Mouse (Mus musculus) kidney, embryonic 14.5 days (tissue): ENCODE measurements around the gene Ccdc38. TPM values are rescaled to one million over a fixed set of nuclear protein-coding genes. Genes with fewer than 3 reads are reported as not detected.

ENCODE experiments used
- ATAC-seq: fragments of 200-750 bp; cut with Nextera tagmentation; 2 replicates; pipeline ENCODE4 v1.8.0; 2017; ENCODE audit warnings: moderate number of reproducible peaks, mild to moderate bottlenecking, moderate TSS enrichment, moderate library complexity; ENCODE audit not compliant: low FRiP score, low TSS enrichment
- H3K27ac ChIP-seq: fragments of 300-500 bp; sonication (generic); 2 replicates; pipeline ENCODE4 v1.5.1; 2014; ENCODE audit warnings: low read depth, mild to moderate bottlenecking, low read length, moderate library complexity, mixed read lengths
- H3K27me3 ChIP-seq: fragments of 300-500 bp; sonication (generic); 2 replicates; pipeline ENCODE4 v1.6.1; 2014; ENCODE audit warnings: mild to moderate bottlenecking, low read length; ENCODE audit not compliant: control insufficient read depth, insufficient read depth
- H3K36me3 ChIP-seq: fragments of 300-500 bp; sonication (generic); 2 replicates; pipeline ENCODE4 v1.6.1; 2014; ENCODE audit warnings: low read length, mixed read lengths; ENCODE audit not compliant: control insufficient read depth, insufficient read depth
- H3K4me1 ChIP-seq: fragments of 300-500 bp; sonication (generic); 2 replicates; pipeline ENCODE4 v1.6.1; 2014; ENCODE audit warnings: low read length, mixed read lengths; ENCODE audit not compliant: control insufficient read depth, insufficient read depth
- H3K4me2 ChIP-seq: fragments of 300-500 bp; sonication (generic); replicated peaks from 2 replicates; pipeline ENCODE4 v1.6.1; 2014; ENCODE audit warnings: low read depth, mild to moderate bottlenecking, low read length
- H3K4me3 ChIP-seq: fragments of 300-500 bp; sonication (generic); 2 replicates; pipeline ENCODE4 v1.5.1; 2014; ENCODE audit warnings: mild to moderate bottlenecking, low read length
- H3K9ac ChIP-seq: fragments of 300-500 bp; sonication (generic); 2 replicates; pipeline ENCODE4 v1.6.1; 2014; ENCODE audit warnings: low read depth, mild to moderate bottlenecking, low read length, moderate library complexity
- H3K9me3 ChIP-seq: fragments of 300-500 bp; sonication (generic); 2 replicates; pipeline ENCODE4 v1.6.1; 2016; ENCODE audit warnings: low read length; ENCODE audit not compliant: control insufficient read depth
- WGBS: fragments of 180-500 bp; shearing (Covaris S2); extraction: QIAGEN DNeasy Blood & Tissue Kit; methylation state at CpG from one replicate; pipeline ENCODE4 v1.1.7; 2014; 5-methylcytosine and 5-hydroxymethylcytosine counted together
- polyA plus RNA-seq: library from polyadenylated mRNA; unstranded; fragments of >200 nt; fragmentation: Nextera tagmentation; extraction: Ambion mirVana; gene quantifications from 2 replicates; pipeline ENCODE4 v1.2.1, GENCODE M21; 2014

The Ccdc38 gene
- polyA plus RNA-seq, 1 experiment from 2014 or later, result 0.28 TPM

GRCm38 (mm10) chr10:93609236-93609635 lies 68.8 kb downstream of the Ccdc38 start:
- no peaks in the 10 kb centered on the region; the same call in none of the 2 replicates for H3K9me3 ChIP-seq
- no peaks in the 10 kb centered on the region for H3K27me3 ChIP-seq
- WGBS, result 95% methylated on average over 7 of the region's 7 CpGs
- H3K27ac ChIP-seq, result no peak overlapping the region
- H3K36me3 ChIP-seq, result no peaks in the 10 kb centered on the region
- H3K4me1 ChIP-seq, result no peaks in the 10 kb centered on the region
- no peak overlapping the region for H3K4me3 ChIP-seq
- no peak overlapping the region for H3K9ac ChIP-seq
- H3K4me2 ChIP-seq, result no peak overlapping the region
- ATAC-seq, result no peak

DNA sequence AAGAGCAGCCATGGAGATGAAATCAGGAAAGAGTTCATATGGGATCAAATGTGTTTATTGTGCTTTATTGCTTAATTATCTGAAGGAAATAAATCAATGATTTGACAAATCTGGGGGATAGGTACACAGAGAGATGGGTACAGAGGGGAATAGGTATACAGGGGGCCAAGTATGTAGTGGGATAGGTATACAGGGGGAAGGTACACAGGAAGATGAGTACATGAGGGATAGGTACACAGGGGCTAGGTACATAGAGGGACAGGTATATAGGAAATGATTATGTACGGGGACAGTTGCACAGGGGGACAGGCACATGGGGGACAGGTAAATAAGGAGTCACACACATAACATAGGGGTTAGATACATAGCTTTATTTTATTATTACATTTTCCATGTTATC lies 70.5 kb downstream of the Ccdc38 start:
- H3K27me3 ChIP-seq, result no peaks in the 10 kb centered on the region
- ATAC-seq, result no peak; the same call in 1 of the 2 replicates

GRCm38 (mm10) chr10:93611419-93612007 lies 71.1 kb downstream of the Ccdc38 start:
- Histone ChIP-seq H3K4me3 (no peak overlapping the region), H3K27me3 (no peaks in the 10 kb centered on the region), H3K9me3 (no peaks in the 10 kb centered on the region; the same call in none of the 2 replicates), H3K36me3 (no peaks in the 10 kb centered on the region), H3K27ac (no peak overlapping the region), H3K4me2 (no peak overlapping the region), H3K4me1 (no peaks in the 10 kb centered on the region), H3K9ac (no peak overlapping the region)
- WGBS, result 50% methylated on average over 18 of the region's 18 CpGs
- no peak for ATAC-seq

More for the DNA sequence above, 70.5 kb downstream of the Ccdc38 start:
- Histone ChIP-seq H3K4me2 (no peak overlapping the region), H3K36me3 (no peaks in the 10 kb centered on the region), H3K4me3 (no peak overlapping the region), H3K9ac (no peak overlapping the region), H3K27ac (no peak overlapping the region), H3K4me1 (no peaks in the 10 kb centered on the region), H3K9me3 (no peaks in the 10 kb centered on the region; the same call in none of the 2 replicates)
- 93% methylated on average over 1 of the region's 1 CpGs for WGBS

DNA sequence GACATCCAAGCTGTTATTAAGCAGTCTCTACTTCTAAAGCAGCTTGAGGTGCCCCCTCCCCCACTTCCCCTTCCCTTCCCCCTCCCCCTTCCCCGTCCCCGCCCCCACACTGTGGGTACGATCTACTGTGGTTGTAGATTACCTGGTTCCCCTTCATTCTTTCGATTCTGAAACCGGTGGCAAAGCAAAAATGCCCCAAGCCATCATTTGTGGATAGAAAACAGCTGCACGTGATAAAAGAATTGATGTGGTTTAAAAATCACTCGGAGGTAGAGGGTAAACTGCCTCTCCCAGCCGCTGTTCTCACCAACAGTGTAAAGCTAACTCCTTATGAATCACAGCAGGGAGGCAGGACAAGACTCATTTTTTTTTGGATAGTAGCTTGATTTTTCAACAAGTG lies 74.4 kb downstream of the Ccdc38 start:
- Histone ChIP-seq H3K9me3 (no peaks in the 10 kb centered on the region; the same call in 1 of the 2 replicates), H3K9ac (no peak overlapping the region), H3K27me3 (no peaks in the 10 kb centered on the region), H3K4me3 (no peak overlapping the region), H3K36me3 (no peaks in the 10 kb centered on the region), H3K27ac (no peak overlapping the region), H3K4me1 (no peaks in the 10 kb centered on the region), H3K4me2 (no peak overlapping the region)
- no peak for ATAC-seq
- 74% methylated on average over 8 of the region's 8 CpGs for WGBS

- ATAC-seq, result no peak
- no peaks in the 10 kb centered on the region for H3K9me3 ChIP-seq
- WGBS, result 73% methylated on average over 7 of the region's 7 CpGs
Observed at GRCm38 (mm10) chr10:93620438-93621179, 80.2 kb downstream of the Ccdc38 start.

GRCm38 (mm10) chr10:93623725-93624124 lies 83.3 kb downstream of the Ccdc38 start:
- H3K27ac ChIP-seq, result no peak overlapping the region
- no peak overlapping the region for H3K4me3 ChIP-seq
- H3K4me2 ChIP-seq, result 0 out of 2 replicates have a peak overlapping the region, but pooled peaks have one; percentile 21
- no peaks in the 10 kb centered on the region for H3K9me3 ChIP-seq
- H3K36me3 ChIP-seq, result no peaks in the 10 kb centered on the region
- 0 out of 2 replicates have a peak, but pooled peaks cover 7% of the 10 kb centered on the region for H3K4me1 ChIP-seq
- peak; percentile 79; the same call in 1 of the 2 replicates for ATAC-seq
- no peaks in the 10 kb centered on the region for H3K27me3 ChIP-seq
- H3K9ac ChIP-seq, result no peak overlapping the region
- WGBS, result 7% methylated on average over 9 of the region's 9 CpGs

More at GRCm38 (mm10) chr10:93620438-93621179, 80.2 kb downstream of the Ccdc38 start:
- no peak overlapping the region for H3K9ac ChIP-seq
- no peak overlapping the region for H3K4me3 ChIP-seq
- H3K36me3 ChIP-seq, result no peaks in the 10 kb centered on the region
- H3K4me2 ChIP-seq, result no peak overlapping the region
- H3K27ac ChIP-seq, result no peak overlapping the region
- H3K4me1 ChIP-seq, result 0 out of 2 replicates have a peak, but pooled peaks cover 7% of the 10 kb centered on the region
- H3K27me3 ChIP-seq, result no peaks in the 10 kb centered on the region

DNA sequence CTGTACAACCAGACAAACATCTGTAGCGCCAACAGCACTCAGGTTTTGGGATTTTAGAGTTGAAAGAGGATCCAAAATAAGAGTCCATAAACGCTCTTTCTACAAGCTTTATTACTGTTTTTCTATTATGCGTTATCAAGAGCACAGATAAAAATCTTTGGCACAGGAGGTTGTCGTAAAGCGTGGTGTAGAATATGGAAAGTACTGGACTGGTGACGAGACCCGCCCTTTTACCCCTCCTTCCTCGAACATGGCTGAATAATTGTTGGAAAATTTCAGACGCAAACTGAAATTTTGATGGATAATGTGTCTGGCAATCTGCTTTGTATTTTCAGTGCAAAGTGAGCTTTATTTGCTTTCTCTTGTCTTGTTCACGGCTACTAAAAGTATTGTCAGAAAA lies 83.7 kb downstream of the Ccdc38 start:
- no peak for ATAC-seq
- 59% methylated on average over 10 of the region's 10 CpGs for WGBS
- Histone ChIP-seq H3K4me3 (no peak overlapping the region), H3K4me2 (0 out of 2 replicates have a peak overlapping the region, but pooled peaks have one; percentile 21), H3K9ac (no peak overlapping the region), H3K27ac (no peak overlapping the region), H3K9me3 (no peaks in the 10 kb centered on the region), H3K27me3 (no peaks in the 10 kb centered on the region), H3K4me1 (0 out of 2 replicates have a peak, but pooled peaks cover 7% of the 10 kb centered on the region), H3K36me3 (no peaks in the 10 kb centered on the region)

GRCm38 (mm10) chr10:93630310-93630709 lies 89.9 kb downstream of the Ccdc38 start:
- Histone ChIP-seq H3K4me1 (no peaks in the 10 kb centered on the region), H3K9ac (no peak overlapping the region), H3K36me3 (no peaks in the 10 kb centered on the region), H3K9me3 (no peaks in the 10 kb centered on the region), H3K27ac (no peak overlapping the region), H3K27me3 (no peaks in the 10 kb centered on the region), H3K4me3 (no peak overlapping the region), H3K4me2 (no peak overlapping the region)
- ATAC-seq, result no peak
- WGBS, result 80% methylated on average over 5 of the region's 5 CpGs

GRCm38 (mm10) chr10:93632086-93632485 lies 91.7 kb downstream of the Ccdc38 start:
- Histone ChIP-seq H3K4me3 (no peak overlapping the region), H3K4me1 (no peaks in the 10 kb centered on the region), H3K4me2 (no peak overlapping the region), H3K36me3 (no peaks in the 10 kb centered on the region), H3K27ac (no peak overlapping the region), H3K9ac (no peak overlapping the region), H3K27me3 (no peaks in the 10 kb centered on the region), H3K9me3 (no peaks in the 10 kb centered on the region)
- no peak for ATAC-seq
- 67% methylated on average over 4 of the region's 4 CpGs for WGBS
